Mouse (Mus musculus): ENCODE measurements at regions not wholly inside any gene's neighbourhood (a gene's known extent, or its start where the extent isn't known, plus 50 kb on each side); places are given as distances from the start of the nearest gene placed in this dataset.

- Histone ChIP-seq H3K27me3 (replicated peaks) (0 out of 2 replicates have a peak, but pooled peaks cover 4% of the 10 kb centered on the region), H3K9me3 (no peaks in the 10 kb centered on the region), H3K27ac (no peak overlapping the region), H3K4me2 (replicated peaks) (no peak overlapping the region), H3K4me3 (replicated peaks) (no peak overlapping the region), H3K4me1 (replicated peaks) (peaks cover 20% of the 10 kb centered on the region), H3K9ac (no peak overlapping the region), H3K36me3 (no peaks in the 10 kb centered on the region)
- WGBS: 87% methylated on average over 8 of the region's 8 CpGs
- ATAC-seq: no peak
Observed at GRCm38 (mm10) chr12:112327411-112327810, 161.8 kb upstream of the A530016L24Rik start.

- Histone ChIP-seq H3K4me2 (replicated peaks) (no peak overlapping the region), H3K9me3 (no peaks in the 10 kb centered on the region), H3K4me3 (replicated peaks) (no peak overlapping the region), H3K27me3 (replicated peaks) (no peaks in the 10 kb centered on the region), H3K36me3 (no peaks in the 10 kb centered on the region), H3K4me1 (replicated peaks) (peaks cover 30% of the 10 kb centered on the region), H3K9ac (no peak overlapping the region), H3K27ac (no peak overlapping the region)
- WGBS: 32% methylated on average over 8 of the region's 8 CpGs
- peak; percentile 78 for ATAC-seq
Observed at GRCm38 (mm10) chr12:112328809-112329575, 160.3 kb upstream of the A530016L24Rik start.

DNA sequence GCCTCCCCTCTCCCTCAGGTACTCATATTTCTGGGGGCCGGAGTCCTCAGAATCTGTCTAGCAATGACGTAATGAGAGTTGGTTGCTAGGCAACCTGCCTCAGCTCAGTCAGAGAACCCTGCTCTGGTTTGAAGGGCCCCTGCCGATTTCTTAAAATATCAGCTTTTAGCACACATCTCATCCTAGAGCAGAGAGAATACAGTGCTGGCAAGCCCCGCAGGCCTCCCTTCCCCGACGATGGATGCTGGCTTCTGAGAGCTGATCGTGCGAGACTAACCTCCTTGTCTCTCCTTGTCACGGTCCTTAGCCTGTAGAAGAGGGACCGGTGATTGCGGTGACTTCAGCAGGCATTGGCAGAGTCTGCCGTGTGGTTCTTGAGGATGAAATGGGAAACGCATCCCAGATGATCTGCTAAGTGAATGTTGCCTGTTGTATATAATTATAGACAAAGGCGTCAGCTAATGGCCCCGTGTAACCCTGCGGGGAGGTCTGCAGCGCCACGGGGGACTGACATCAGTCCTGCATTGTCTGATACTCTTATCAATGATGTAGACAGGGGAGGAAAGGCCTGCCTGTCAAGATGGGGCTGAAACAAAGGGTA is 159.4 kb upstream of the A530016L24Rik start:
- Histone ChIP-seq H3K27me3 (replicated peaks) (no peaks in the 10 kb centered on the region), H3K4me1 (replicated peaks) (peaks cover 36% of the 10 kb centered on the region), H3K27ac (no peak overlapping the region)

GRCm38 (mm10) chr12:112330557-112330956 is 158.7 kb upstream of the A530016L24Rik start:
- ATAC-seq: no peak
- no peak overlapping the region for H3K4me2 ChIP-seq (replicated peaks)
- H3K4me3 ChIP-seq (replicated peaks): no peak overlapping the region
- peaks cover 36% of the 10 kb centered on the region for H3K4me1 ChIP-seq (replicated peaks)
- no peak overlapping the region for H3K9ac ChIP-seq
- H3K36me3 ChIP-seq: no peaks in the 10 kb centered on the region
- no peaks in the 10 kb centered on the region for H3K27me3 ChIP-seq (replicated peaks)
- WGBS: 65% methylated on average over 5 of the region's 5 CpGs
- H3K9me3 ChIP-seq: no peaks in the 10 kb centered on the region
- H3K27ac ChIP-seq: no peak overlapping the region

More for the DNA sequence above, 159.4 kb upstream of the A530016L24Rik start:
- no peaks in the 10 kb centered on the region for H3K36me3 ChIP-seq
- no peak overlapping the region for H3K4me2 ChIP-seq (replicated peaks)
- ATAC-seq: no peak
- H3K9me3 ChIP-seq: no peaks in the 10 kb centered on the region
- WGBS: 40% methylated on average over 18 of the region's 18 CpGs
- no peak overlapping the region for H3K9ac ChIP-seq
- no peak overlapping the region for H3K4me3 ChIP-seq (replicated peaks)

DNA sequence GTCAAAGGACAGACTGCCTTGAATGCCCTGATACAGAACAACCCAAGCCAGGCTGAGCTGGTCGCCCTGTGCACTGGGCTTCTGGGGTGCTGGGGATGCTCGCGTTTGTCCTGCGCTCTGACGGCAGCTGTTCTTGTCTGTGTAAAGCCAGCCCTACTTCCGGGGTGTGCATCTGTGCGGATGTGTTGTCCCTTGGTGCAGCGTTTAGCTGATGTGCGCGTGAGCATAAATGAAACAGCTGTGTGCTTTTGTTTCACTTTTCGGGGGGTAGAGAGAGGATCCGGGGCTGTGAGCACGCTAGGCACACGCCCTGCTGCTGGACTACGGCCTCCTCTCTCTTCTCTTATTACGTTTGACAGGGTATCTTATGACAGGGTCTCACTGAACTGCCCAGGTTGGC is 158.2 kb upstream of the A530016L24Rik start:
- WGBS: 56% methylated on average over 16 of the region's 16 CpGs
- H3K4me3 ChIP-seq (replicated peaks): no peak overlapping the region

DNA sequence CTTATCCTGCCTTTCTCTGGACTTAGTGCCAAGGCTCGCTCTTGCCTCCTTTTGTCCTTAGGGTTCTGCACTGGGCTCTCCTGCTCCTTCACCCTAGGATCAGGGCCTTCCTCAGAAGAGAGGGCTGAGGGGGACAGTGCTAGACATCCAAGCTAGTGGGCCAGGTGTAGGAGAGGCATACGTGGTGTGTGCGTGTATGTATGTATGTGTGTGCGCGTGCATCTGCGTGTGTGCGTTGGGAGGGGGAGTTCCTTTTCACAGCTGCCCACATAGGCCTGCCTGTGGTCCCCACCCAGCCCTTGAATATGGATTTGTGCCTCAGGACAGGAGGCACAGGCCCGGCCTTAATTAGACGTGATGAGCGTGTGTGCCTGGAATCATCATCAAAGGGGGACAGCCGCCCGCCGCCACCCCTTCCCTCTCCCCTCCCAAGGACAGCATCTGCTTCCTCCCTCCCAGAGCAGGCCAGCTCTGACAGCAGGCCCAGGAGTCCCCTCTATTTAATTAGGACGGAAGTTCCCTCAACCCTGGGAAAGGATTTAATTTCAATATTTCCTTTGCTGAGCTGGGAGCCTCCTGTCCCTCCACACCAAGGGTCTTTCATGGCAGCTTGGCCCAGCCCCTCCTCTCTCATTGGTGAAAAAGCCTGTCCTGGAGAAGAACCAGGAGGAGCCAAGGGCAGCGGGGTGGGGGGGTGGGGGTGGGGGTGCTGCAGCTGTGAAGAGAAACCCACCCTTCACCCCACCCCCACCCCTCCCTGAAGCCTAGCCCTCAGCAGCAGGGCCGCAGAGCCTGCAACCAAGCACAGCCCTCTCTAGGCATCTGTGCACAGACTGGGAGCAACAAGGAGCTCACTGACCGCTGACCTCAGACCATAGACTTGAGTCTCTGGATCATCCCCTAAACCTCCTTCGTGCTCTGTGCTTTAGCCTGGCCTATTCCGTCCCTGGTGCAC is 155.8 kb upstream of the A530016L24Rik start:
- H3K9me3 ChIP-seq: no peaks in the 10 kb centered on the region
- peaks cover 36% of the 10 kb centered on the region for H3K4me1 ChIP-seq (replicated peaks)
- H3K27ac ChIP-seq: peak overlapping the region; percentile 48; the same call in 1 of the 2 replicates
- H3K27me3 ChIP-seq (replicated peaks): no peaks in the 10 kb centered on the region
- no peak overlapping the region for H3K9ac ChIP-seq
- H3K4me3 ChIP-seq (replicated peaks): no peak overlapping the region
- 40% methylated on average over 19 of the region's 19 CpGs for WGBS
- H3K4me2 ChIP-seq (replicated peaks): no peak overlapping the region
- peak; percentile 57 for ATAC-seq
- no peaks in the 10 kb centered on the region for H3K36me3 ChIP-seq

More for the DNA sequence above, 158.2 kb upstream of the A530016L24Rik start:
- no peaks in the 10 kb centered on the region for H3K36me3 ChIP-seq
- ATAC-seq: no peak
- H3K9me3 ChIP-seq: no peaks in the 10 kb centered on the region
- no peak overlapping the region for H3K9ac ChIP-seq
- no peak overlapping the region for H3K27ac ChIP-seq
- no peak overlapping the region for H3K4me2 ChIP-seq (replicated peaks)
- no peaks in the 10 kb centered on the region for H3K27me3 ChIP-seq (replicated peaks)
- peaks cover 36% of the 10 kb centered on the region for H3K4me1 ChIP-seq (replicated peaks)

- no peaks in the 10 kb centered on the region for H3K36me3 ChIP-seq
- H3K4me2 ChIP-seq (replicated peaks): no peak overlapping the region
- no peak overlapping the region for H3K4me3 ChIP-seq (replicated peaks)
- peaks cover 32% of the 10 kb centered on the region for H3K4me1 ChIP-seq (replicated peaks)
- H3K9me3 ChIP-seq: no peaks in the 10 kb centered on the region
- 0 out of 2 replicates have a peak overlapping the region, but pooled peaks have one; percentile 40 for H3K27ac ChIP-seq
- no peak overlapping the region for H3K9ac ChIP-seq
- no peak for ATAC-seq
- H3K27me3 ChIP-seq (replicated peaks): no peaks in the 10 kb centered on the region
- 52% methylated on average over 20 of the region's 20 CpGs for WGBS
Observed at GRCm38 (mm10) chr12:112334106-112334855, 155.0 kb upstream of the A530016L24Rik start.

DNA sequence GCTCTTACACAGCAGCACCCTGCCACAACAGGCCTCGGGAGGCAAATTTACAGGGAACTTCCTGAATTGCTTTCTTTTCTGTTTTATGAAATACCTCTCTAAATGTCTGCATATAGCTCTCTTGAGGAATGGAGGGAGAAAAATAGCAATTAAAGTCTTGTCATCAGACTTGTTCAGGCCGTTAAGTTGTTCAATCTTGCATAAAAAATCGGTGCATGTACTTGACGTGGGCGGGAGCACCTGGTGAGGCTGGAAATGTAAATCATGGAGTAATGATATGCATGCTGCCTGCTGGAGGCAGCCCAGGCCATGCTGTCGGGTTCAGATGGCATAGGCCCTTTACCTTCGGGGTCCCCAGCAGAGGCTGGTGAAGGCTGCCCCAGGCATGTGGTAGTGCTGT is 153.6 kb upstream of the A530016L24Rik start:
- Histone ChIP-seq H3K9ac (no peak overlapping the region), H3K27me3 (replicated peaks) (no peaks in the 10 kb centered on the region), H3K4me2 (replicated peaks) (no peak overlapping the region), H3K9me3 (no peaks in the 10 kb centered on the region), H3K36me3 (no peaks in the 10 kb centered on the region), H3K4me1 (replicated peaks) (peaks cover 27% of the 10 kb centered on the region), H3K27ac (no peak overlapping the region), H3K4me3 (replicated peaks) (no peak overlapping the region)
- WGBS: 73% methylated on average over 7 of the region's 7 CpGs
- ATAC-seq: no peak

DNA sequence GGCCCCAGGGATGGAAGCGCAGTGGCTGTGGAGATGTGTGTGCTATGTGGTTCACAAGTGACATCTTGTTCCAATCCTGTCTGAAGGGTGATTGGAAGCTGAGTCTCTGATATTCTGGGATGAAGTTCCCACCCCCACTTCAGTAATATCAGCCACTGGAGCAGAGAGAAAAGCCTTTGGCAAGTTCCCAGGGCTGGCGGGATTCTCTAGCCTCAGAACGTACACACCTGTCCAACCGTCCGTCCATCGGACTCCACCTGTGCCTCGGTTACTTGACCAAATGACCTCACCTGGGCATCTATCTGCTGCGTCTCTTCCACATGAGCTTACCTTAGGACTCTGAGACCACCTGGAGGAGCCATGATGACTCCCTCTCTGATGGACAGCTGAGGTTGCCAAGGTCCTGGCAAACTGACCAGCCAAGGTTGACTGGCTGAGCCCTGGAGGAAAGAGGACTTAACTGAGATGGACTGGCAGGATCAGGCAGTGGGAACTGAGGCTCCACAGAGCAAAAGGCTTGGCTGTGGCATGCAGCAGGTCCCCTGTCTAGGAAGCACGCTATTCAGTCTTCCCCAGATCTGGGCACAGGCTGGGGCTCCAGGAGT is 152.5 kb upstream of the A530016L24Rik start:
- H3K4me2 ChIP-seq (replicated peaks): no peak overlapping the region
- no peak for ATAC-seq
- no peaks in the 10 kb centered on the region for H3K9me3 ChIP-seq
- peaks cover 21% of the 10 kb centered on the region for H3K4me1 ChIP-seq (replicated peaks)
- no peak overlapping the region for H3K9ac ChIP-seq
- 83% methylated on average over 9 of the region's 9 CpGs for WGBS
- no peak overlapping the region for H3K4me3 ChIP-seq (replicated peaks)
- H3K27ac ChIP-seq: no peak overlapping the region
- H3K27me3 ChIP-seq (replicated peaks): no peaks in the 10 kb centered on the region
- H3K36me3 ChIP-seq: no peaks in the 10 kb centered on the region

- no peak overlapping the region for H3K9ac ChIP-seq
- no peak for ATAC-seq
- H3K27ac ChIP-seq: no peak overlapping the region
- H3K9me3 ChIP-seq: no peaks in the 10 kb centered on the region
- H3K4me3 ChIP-seq (replicated peaks): no peak overlapping the region
- H3K36me3 ChIP-seq: no peaks in the 10 kb centered on the region
- H3K27me3 ChIP-seq (replicated peaks): no peaks in the 10 kb centered on the region
- 79% methylated on average over 11 of the region's 11 CpGs for WGBS
- peaks cover 21% of the 10 kb centered on the region for H3K4me1 ChIP-seq (replicated peaks)
- H3K4me2 ChIP-seq (replicated peaks): no peak overlapping the region
Observed at GRCm38 (mm10) chr12:112337443-112337842, 151.8 kb upstream of the A530016L24Rik start.

DNA sequence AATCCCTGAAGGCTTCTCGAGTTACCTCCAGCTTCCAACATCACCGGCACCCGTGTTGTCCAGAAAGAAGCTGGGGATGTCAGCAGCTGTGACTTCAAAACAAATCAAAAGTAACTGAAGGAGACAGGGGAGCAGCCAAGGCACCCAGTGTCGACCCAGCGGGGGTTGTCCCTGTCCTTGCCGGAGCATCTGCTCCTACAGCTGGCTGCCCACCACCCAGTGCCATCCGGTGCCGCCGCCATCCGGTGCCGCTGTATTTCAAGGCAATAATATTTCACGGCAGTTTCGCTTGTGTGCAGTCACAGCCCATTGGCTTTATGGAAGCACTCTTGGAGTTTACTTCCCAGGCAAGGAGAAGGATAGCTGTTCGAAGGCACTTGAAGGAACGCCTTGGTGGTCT is 150.3 kb upstream of the A530016L24Rik start:
- Histone ChIP-seq H3K4me1 (replicated peaks) (peaks cover 12% of the 10 kb centered on the region), H3K36me3 (no peaks in the 10 kb centered on the region), H3K9ac (no peak overlapping the region), H3K27me3 (replicated peaks) (no peaks in the 10 kb centered on the region), H3K4me2 (replicated peaks) (no peak overlapping the region), H3K4me3 (replicated peaks) (no peak overlapping the region), H3K27ac (no peak overlapping the region), H3K9me3 (no peaks in the 10 kb centered on the region)
- ATAC-seq: no peak
- WGBS: 77% methylated on average over 15 of the region's 15 CpGs
